Mouse (Mus musculus): Measurements from ENCODE around the gene Tbc1d9b. TPM values are rescaled to one million over a fixed set of nuclear protein-coding genes. Genes with fewer than 3 reads are reported as not detected.

The Tbc1d9b gene
- 10 to 100 TPM; 24.9 to 84.8 TPM for polyA plus RNA-seq (2012; fragmentation: generic; extraction: Trizol)

DNA sequence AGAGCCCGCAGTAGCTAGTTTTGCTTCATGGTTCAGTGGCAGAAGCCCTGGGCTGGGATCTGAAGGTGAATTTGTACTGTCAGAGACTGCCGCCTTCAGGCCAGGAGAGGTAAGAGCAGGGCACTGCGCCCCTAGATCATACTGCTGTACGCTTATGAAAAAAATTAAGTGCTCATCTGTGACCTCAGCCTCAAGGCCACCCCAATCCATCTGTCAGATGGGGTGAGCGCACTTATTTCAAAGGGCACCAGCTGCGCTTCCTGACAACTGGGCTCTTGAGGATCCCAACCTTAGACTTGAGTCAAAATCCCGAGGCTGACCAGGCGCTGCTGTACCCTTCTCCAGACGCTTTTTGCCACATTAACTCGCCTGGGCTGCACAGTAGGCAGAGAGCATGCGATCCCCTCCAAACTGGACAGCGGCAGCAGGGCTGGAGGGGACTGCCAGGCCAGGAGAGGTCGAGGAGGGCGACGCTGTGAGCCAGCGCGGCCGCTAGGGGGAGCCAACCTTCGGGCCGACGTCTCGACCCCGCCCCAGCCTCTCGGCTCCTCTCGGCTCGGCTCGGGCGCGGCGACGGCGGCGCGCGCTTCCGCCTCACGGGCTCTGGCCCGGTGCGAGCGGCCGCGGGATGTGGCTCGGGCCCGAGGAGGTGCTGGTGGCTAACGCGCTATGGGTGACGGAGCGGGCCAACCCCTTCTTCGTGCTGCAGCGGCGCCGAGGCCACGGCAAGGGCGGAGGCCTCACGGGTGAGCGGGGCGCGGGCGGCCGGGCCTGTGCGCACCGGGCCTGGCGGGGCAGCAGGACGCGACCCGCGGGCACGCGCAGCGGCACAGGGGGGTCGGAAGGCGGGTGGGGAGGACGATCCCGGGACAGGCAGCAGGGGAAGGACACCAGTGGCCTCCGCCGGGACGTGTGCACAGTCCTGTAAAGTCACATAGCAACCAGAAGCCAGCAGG lies at the start of gene Tbc1d9b:
Gene Tbc1d9b (plus strand): TSS at position 586 of the 956 bp plus-strand sequence.

DNA sequence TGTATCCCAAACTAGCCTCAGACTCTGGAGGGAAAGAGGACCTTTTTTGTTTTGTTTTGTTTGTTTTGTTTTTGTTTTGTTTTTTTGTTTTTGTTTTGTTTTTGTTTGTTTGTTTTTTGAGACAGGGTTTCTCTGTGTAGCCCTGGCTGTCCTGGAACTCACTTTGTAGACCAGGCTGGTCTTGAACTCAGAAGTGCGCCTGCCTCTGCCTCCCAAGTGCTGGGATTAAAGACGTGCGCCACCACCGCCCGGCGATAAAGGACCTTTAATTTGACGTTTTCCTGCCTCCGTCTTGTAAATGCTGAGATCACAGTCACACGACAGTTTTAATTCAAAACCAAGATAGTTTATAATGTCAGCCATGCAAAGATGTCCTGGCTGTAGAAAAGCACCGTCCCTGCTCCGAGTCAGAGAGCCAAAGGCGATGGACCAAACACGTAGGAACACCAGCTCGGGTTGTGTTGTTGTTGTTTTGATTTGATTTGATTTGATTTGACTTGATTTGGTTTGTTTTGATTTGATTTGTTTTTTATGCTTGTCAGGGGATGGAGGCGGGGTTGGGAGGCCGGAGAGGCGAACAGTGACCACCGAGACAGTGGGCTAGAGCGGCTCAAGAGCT lies 43.0 kb downstream of the Tbc1d9b start, which contains the start of gene Mrnip:
Gene Mrnip (plus strand): TSS at position 334 of the 619 bp plus-strand sequence.

DNA sequence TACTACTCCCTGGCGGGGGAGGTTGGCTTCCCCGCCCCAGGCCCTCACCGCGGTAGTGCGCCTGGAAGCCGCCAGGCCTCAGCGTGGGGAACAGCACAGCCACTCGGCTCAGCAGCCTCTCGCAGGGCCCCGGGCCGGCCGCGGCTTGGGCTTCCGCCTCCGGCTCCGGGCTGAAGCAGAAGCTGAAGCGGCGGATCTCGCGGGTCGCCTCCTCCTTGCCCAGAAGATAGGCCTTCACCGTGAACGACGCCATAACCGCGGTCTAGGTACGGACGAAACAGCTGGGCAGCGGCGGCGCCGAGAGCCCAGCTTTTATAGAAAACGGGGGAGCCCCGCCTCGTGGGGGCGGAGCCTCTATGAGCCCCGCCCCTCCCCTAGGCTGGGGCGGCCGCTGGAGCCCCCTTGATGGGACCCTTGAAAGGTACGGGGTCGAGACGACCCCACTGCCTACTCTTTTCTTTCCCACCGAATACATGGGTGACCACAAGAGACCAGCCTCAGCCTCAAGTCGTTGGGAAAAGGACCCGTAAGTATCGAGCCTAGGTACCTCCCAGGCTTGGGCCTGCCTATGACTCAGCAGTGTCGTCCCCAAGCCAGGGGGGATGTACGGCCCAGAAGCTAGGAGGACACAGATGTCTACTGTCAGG lies 79.4 kb downstream of the Tbc1d9b start, which contains the start of the genes Sqstm1 and Mgat4b:
Gene Sqstm1 (minus strand): TSS at position 323 of the 647 bp plus-strand sequence.
Gene Mgat4b (plus strand): TSS at position 386 of the 647 bp plus-strand sequence.

Other genes with a start within 250 kb of the Tbc1d9b start
- under 1 TPM in 1 of 2 experiments, not detected in 1; 0.02 TPM for gene Rasgef1c, start 229.6 kb upstream of the Tbc1d9b start, polyA plus RNA-seq (2012; fragmentation: generic; extraction: Trizol)
- gene Rnf130, start 106.0 kb upstream of the Tbc1d9b start, polyA plus RNA-seq (2012; fragmentation: generic; extraction: Trizol): 1 to 10 TPM in 1 of 2 experiments, under 1 TPM in 1; 0.11 to 1.3 TPM
- 10 to 100 TPM in 1 of 2 experiments, 1 to 10 TPM in 1; 6.2 to 20.4 TPM for gene Mrnip, start 43.0 kb downstream of the Tbc1d9b start, polyA plus RNA-seq (2012; fragmentation: generic; extraction: Trizol)
- 100 to 1,000 TPM; 677 to 698 TPM for gene Sqstm1, start 79.4 kb downstream of the Tbc1d9b start, polyA plus RNA-seq (2012; fragmentation: generic; extraction: Trizol)
- gene Mgat4b, start 79.5 kb downstream of the Tbc1d9b start, polyA plus RNA-seq (2012; fragmentation: generic; extraction: Trizol): 100 to 1,000 TPM; 126 to 128 TPM
- gene Ltc4s, start 107.2 kb downstream of the Tbc1d9b start, polyA plus RNA-seq (2012; fragmentation: generic; extraction: Trizol): under 1 TPM; 0.27 to 0.28 TPM
- 10 to 100 TPM in 1 of 2 experiments, 1 to 10 TPM in 1; 3.1 to 19.0 TPM for gene Maml1, start 160.9 kb downstream of the Tbc1d9b start, polyA plus RNA-seq (2012; fragmentation: generic; extraction: Trizol)
- 10 to 100 TPM; 24.4 to 97.5 TPM for gene Canx, start 194.3 kb downstream of the Tbc1d9b start, polyA plus RNA-seq (2012; fragmentation: generic; extraction: Trizol)
- gene Cby3, start 223.1 kb downstream of the Tbc1d9b start, polyA plus RNA-seq (2012; fragmentation: generic; extraction: Trizol): not detected
- gene Hnrnph1, start 245.6 kb downstream of the Tbc1d9b start, polyA plus RNA-seq (2012; fragmentation: generic; extraction: Trizol): 10 to 100 TPM; 14.2 to 88.6 TPM

All from C3H10T1/2 (cell line).